Mouse (Mus musculus) MEL (cell line): ENCODE data around the gene Galnt2. TPM values are rescaled to one million over a fixed set of nuclear protein-coding genes. Genes with fewer than 3 reads are reported as not detected.

Experiments used
- DNase-seq: peaks from one replicate; pipeline ENCODE4 v3.0.0; 2011; ENCODE audit warnings: low read depth, low spot score
- H3K27ac ChIP-seq: 2 replicates; pipeline ENCODE4 v1.5.1; 2012; ENCODE audit warnings: low read depth, mild to moderate bottlenecking, control low read depth, low read length, moderate library complexity; ENCODE audit not compliant: control insufficient read depth
- H3K27me3 ChIP-seq, 2 experiments: fragments of 150-350 bp in 1 of 2; sonication (generic) in 1 of 2; 2 replicates each; pipeline ENCODE4 v1.6.1; 2012; ENCODE audit warnings: low read length in 2 of 2, mild to moderate bottlenecking in 2 of 2, improper control_type of control experiment in 1 of 2, moderate library complexity in 1 of 2; ENCODE audit not compliant: insufficient read depth in 2 of 2, control insufficient read depth in 1 of 2
- H3K36me3 ChIP-seq, 2 experiments: 2 replicates each; pipeline ENCODE4 v1.6.1; 2012 to 2014; ENCODE audit warnings: low read length in 2 of 2, improper control_type of control experiment in 1 of 2, inconsistent platforms in 1 of 2, mild to moderate bottlenecking in 1 of 2; ENCODE audit not compliant: insufficient read depth in 2 of 2, control insufficient read depth in 1 of 2
- H3K4me1 ChIP-seq, 2 experiments: fragments of 150-350 bp in 1 of 2; sonication (generic) in 1 of 2; 2 replicates each; pipeline ENCODE4 v1.6.1; 2012; ENCODE audit warnings: low read length in 2 of 2, improper control_type of control experiment in 1 of 2, mild to moderate bottlenecking in 1 of 2; ENCODE audit not compliant: insufficient read depth in 2 of 2, control insufficient read depth in 1 of 2
- H3K4me3 ChIP-seq, 2 experiments: fragments of 150-350 bp in 1 of 2; sonication (generic) in 1 of 2; 2 replicates each; pipeline ENCODE4 v1.5.1; 2012; ENCODE audit warnings: low read depth in 2 of 2, low read length in 2 of 2, mild to moderate bottlenecking in 2 of 2, moderate library complexity in 2 of 2, control low read depth in 1 of 2, improper control_type of control experiment in 1 of 2; ENCODE audit not compliant: control insufficient read depth in 1 of 2, insufficient read depth in 1 of 2
- H3K79me2 ChIP-seq: 2 replicates; pipeline ENCODE4 v1.6.1; 2012; ENCODE audit warnings: mild to moderate bottlenecking, low read length, moderate library complexity; ENCODE audit not compliant: control insufficient read depth, poor library complexity, insufficient read depth
- H3K9ac ChIP-seq: 2 replicates; pipeline ENCODE4 v1.6.1; 2012; ENCODE audit warnings: low read depth, mild to moderate bottlenecking, control low read depth, low read length, moderate library complexity; ENCODE audit not compliant: control insufficient read depth, poor library complexity, severe bottlenecking
- H3K9me3 ChIP-seq: fragments of 150-350 bp; sonication (generic); replicated peaks from 2 replicates; pipeline ENCODE4 v1.6.1; 2012; ENCODE audit warnings: mild to moderate bottlenecking, low read length, improper control_type of control experiment, moderate library complexity; ENCODE audit not compliant: insufficient read depth
- CHD2 ChIP-seq: IDR thresholded peaks from 2 replicates; pipeline ENCODE4 v1.6.1; 2011; ENCODE audit warnings: low read length, improper control_type of control experiment
- CTCF ChIP-seq, 3 experiments: IDR thresholded peaks in 2 of 3; conservative IDR thresholded peaks in 1 of 3; 2 replicates each; pipeline ENCODE4 v1.5.1; 2011 to 2012; ENCODE audit warnings: low read length in 3 of 3, low read depth in 2 of 3, mild to moderate bottlenecking in 2 of 3, improper control_type of control experiment in 1 of 3, inconsistent platforms in 1 of 3, mixed read lengths in 1 of 3, moderate library complexity in 1 of 3; ENCODE audit not compliant: control insufficient read depth in 1 of 3, insufficient read depth in 1 of 3, poor library complexity in 1 of 3, severe bottlenecking in 1 of 3
- E2F4 ChIP-seq: IDR thresholded peaks from 2 replicates; pipeline ENCODE4 v1.6.1; 2011; ENCODE audit warnings: low read depth, low read length, improper control_type of control experiment, borderline replicate concordance
- ELF1 ChIP-seq: IDR thresholded peaks from 2 replicates; pipeline ENCODE4 v1.6.1; 2014; ENCODE audit warnings: low read depth, mild to moderate bottlenecking, inconsistent platforms, low read length, improper control_type of control experiment, moderate library complexity
- ETS1 ChIP-seq: IDR thresholded peaks from 2 replicates; pipeline ENCODE4 v1.6.1; 2012; ENCODE audit warnings: low read depth, mild to moderate bottlenecking, inconsistent platforms, low read length, improper control_type of control experiment, moderate library complexity
- GABPA ChIP-seq: IDR thresholded peaks from 2 replicates; pipeline ENCODE4 v1.6.1; 2012; ENCODE audit warnings: low read depth, mild to moderate bottlenecking, inconsistent platforms, low read length, improper control_type of control experiment, moderate library complexity
- GATA1 ChIP-seq: IDR thresholded peaks from 2 replicates; pipeline ENCODE4 v1.6.1; 2011; ENCODE audit warnings: low read depth, low read length, improper control_type of control experiment
- HCFC1 ChIP-seq: IDR thresholded peaks from 2 replicates; pipeline ENCODE4 v1.6.1; 2012; ENCODE audit warnings: low read depth, mild to moderate bottlenecking, inconsistent platforms, low read length, improper control_type of control experiment, moderate library complexity
- JUND ChIP-seq: IDR thresholded peaks from 2 replicates; pipeline ENCODE4 v1.6.1; 2011; ENCODE audit warnings: low read depth, mild to moderate bottlenecking, improper control_type of control experiment, low read length
- MAFK ChIP-seq: IDR thresholded peaks from 2 replicates; pipeline ENCODE4 v1.6.1; 2011; ENCODE audit warnings: low read depth, mild to moderate bottlenecking, low read length, improper control_type of control experiment, borderline replicate concordance
- MAX ChIP-seq: IDR thresholded peaks from 2 replicates; pipeline ENCODE4 v1.6.1; 2011; ENCODE audit warnings: low read length, improper control_type of control experiment
- MEF2A ChIP-seq: IDR thresholded peaks from 2 replicates; pipeline ENCODE4 v1.6.1; 2014; ENCODE audit warnings: low read depth, mild to moderate bottlenecking, inconsistent platforms, low read length, improper control_type of control experiment; ENCODE audit not compliant: poor library complexity, insufficient replicate concordance, severe bottlenecking; ENCODE audit errors: extremely low read depth
- MXI1 ChIP-seq: IDR thresholded peaks from 2 replicates; pipeline ENCODE4 v1.6.1; 2011; ENCODE audit warnings: mild to moderate bottlenecking, low read depth, low read length, improper control_type of control experiment
- MYB ChIP-seq: IDR thresholded peaks from 2 replicates; pipeline ENCODE4 v1.6.1; 2011; ENCODE audit warnings: mild to moderate bottlenecking, low read depth, low read length, improper control_type of control experiment
- MYC ChIP-seq: IDR thresholded peaks from 2 replicates; pipeline ENCODE4 v1.6.1; 2011; ENCODE audit warnings: low read depth, mild to moderate bottlenecking, low read length, improper control_type of control experiment, moderate library complexity
- NELFE ChIP-seq: IDR thresholded peaks from 2 replicates; pipeline ENCODE4 v1.6.1; 2011; ENCODE audit warnings: low read depth, low read length, improper control_type of control experiment
- POLR2AphosphoS2 ChIP-seq: IDR thresholded peaks from 2 replicates; pipeline ENCODE4 v1.6.1; 2011; ENCODE audit warnings: low read length, improper control_type of control experiment
- RCOR1 ChIP-seq: IDR thresholded peaks from 2 replicates; pipeline ENCODE4 v1.6.1; 2012; ENCODE audit warnings: low read depth, mild to moderate bottlenecking, inconsistent platforms, low read length, improper control_type of control experiment
- SMC3 ChIP-seq: IDR thresholded peaks from 2 replicates; pipeline ENCODE4 v1.6.1; 2011; ENCODE audit warnings: low read depth, low read length, improper control_type of control experiment
- USF2 ChIP-seq, 2 experiments: IDR thresholded peaks; 2 replicates each; pipeline ENCODE4 v1.6.1; 2011 to 2012; ENCODE audit warnings: improper control_type of control experiment in 2 of 2, low read length in 2 of 2, borderline replicate concordance in 1 of 2, inconsistent platforms in 1 of 2, low read depth in 1 of 2, mild to moderate bottlenecking in 1 of 2; ENCODE audit not compliant: insufficient read depth in 1 of 2
- ZC3H11A ChIP-seq: IDR thresholded peaks from 2 replicates; pipeline ENCODE4 v1.6.1; 2012; ENCODE audit warnings: low read depth, mild to moderate bottlenecking, inconsistent platforms, low read length, improper control_type of control experiment
- ZMIZ1 ChIP-seq: IDR thresholded peaks from 2 replicates; pipeline ENCODE4 v1.6.1; 2012; ENCODE audit warnings: low read depth, mild to moderate bottlenecking, inconsistent platforms, low read length, improper control_type of control experiment, moderate library complexity
- ZNF384 ChIP-seq: IDR thresholded peaks from 2 replicates; pipeline ENCODE4 v1.6.1; 2012; ENCODE audit warnings: low read depth, mild to moderate bottlenecking, inconsistent platforms, low read length, improper control_type of control experiment
- polyA plus RNA-seq, 2 experiments: library from polyadenylated mRNA; stranded (reverse) in 1 of 2; unstranded in 1 of 2; fragments of >175 nt in 1 of 2; fragments of >200 nt in 1 of 2; gene quantifications; 2 replicates each; pipeline versions ENCODE4 v1.2.1 to v1.2.4; 2012; ENCODE audit warnings: low replicate concordance in 2 of 2, low read depth in 1 of 2; ENCODE audit not compliant: insufficient read length in 2 of 2, insufficient read depth in 1 of 2, missing spikeins in 1 of 2
- total RNA-seq: library from RNA; depleted of rRNA; stranded (reverse); fragments of 300-350 nt; gene quantifications from 2 replicates; pipeline ENCODE4 v1.2.3, GENCODE M21; 2012

Galnt2 gene
- total and polyA plus RNA-seq, 3 experiments = 12.0 to 14.5 TPM; not detected in 1

DNA sequence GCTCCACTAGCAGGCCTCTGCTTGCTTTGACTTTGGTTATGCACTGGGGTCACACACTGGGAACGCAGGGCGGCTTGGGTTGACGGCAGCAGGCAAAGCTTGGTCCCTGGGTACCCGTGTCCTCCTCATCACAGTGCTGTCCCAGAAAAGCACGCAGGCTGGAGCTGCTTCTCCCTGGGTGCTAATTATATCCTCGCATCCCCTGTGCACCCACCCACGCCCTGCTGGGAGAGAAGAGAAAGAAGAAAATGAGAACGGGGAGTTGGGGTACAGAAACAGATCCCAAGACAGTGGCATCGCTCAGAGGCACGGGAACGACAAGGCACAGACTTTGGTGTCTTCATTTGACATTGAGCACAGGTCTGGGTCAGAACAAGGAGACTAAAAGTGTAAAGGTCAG, 158.3 kb downstream of the Galnt2 start:
- Histone ChIP-seq H3K36me3 (no peaks in the 10 kb centered on the region), H3K4me1 (no peaks in the 10 kb centered on the region), H3K4me3 (no peak overlapping the region), H3K27me3 (no peaks in the 10 kb centered on the region), H3K9me3 (no peaks in the 10 kb centered on the region), H3K79me2 (no peaks in the 10 kb centered on the region), H3K27ac (no peak overlapping the region), H3K9ac (no peak overlapping the region)
- TF ChIP-seq MAX (no peak), ZC3H11A (no peak), GATA1 (no peak), NELFE (no peak), ELF1 (no peak), GABPA (no peak), POLR2AphosphoS2 (no peak), ETS1 (no peak), MYC (no peak), ZNF384 (no peak), MEF2A (no peak), E2F4 (no peak), USF2 (IDR thresholded peaks at IDR 0.05; ENCODE audit: borderline replicate concordance in 1 of 2, insufficient read depth in 1 of 2, low read depth in 1 of 2, low read length in 2 of 2) (no peak), JUND (no peak), MYB (no peak), CTCF (IDR thresholded peaks at IDR 0.05 in 2 of 3, conservative IDR thresholded peaks at IDR 0.05 in 1 of 3; ENCODE audit: control insufficient read depth in 1 of 3, insufficient read depth in 1 of 3, low read depth in 2 of 3, low read length in 3 of 3, poor library complexity in 1 of 3, severe bottlenecking in 1 of 3) (no peak), MXI1 (no peak), SMC3 (no peak), HCFC1 (no peak)
- DNase-seq = no peak

DNA sequence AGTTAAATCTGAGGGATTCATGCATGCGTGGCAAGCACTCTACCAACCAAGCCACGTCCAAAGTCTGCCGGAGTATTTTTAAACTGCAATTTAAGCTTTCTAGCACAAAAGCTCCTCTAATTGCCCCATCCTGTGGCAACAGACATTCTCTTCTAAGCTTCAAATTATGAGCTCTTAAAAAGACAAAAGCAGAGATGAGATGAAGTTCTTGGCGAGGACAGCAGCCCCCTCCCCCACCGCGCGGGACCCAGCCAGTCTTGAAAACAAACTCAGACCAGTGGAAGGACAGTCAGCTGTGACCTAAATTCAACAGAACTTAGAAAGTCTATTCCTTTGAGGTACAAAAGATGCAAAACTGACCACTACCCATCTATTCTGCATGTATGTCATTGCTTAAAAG, 160.0 kb downstream of the Galnt2 start:
- Histone ChIP-seq H3K27me3 (no peaks in the 10 kb centered on the region), H3K4me3 (no peak overlapping the region), H3K4me1 (no peaks in the 10 kb centered on the region), H3K36me3 (no peaks in the 10 kb centered on the region), H3K9ac (no peak overlapping the region), H3K9me3 (no peaks in the 10 kb centered on the region), H3K27ac (no peak overlapping the region)
- no peak for DNase-seq
- TF ChIP-seq GATA1 = no peak
- no peak for TF ChIP-seq ZMIZ1
- no peak for TF ChIP-seq MAFK
- TF ChIP-seq MXI1 = no peak
- no peak for TF ChIP-seq RCOR1
- TF ChIP-seq CHD2 = no peak
- TF ChIP-seq, all 39 proteins: peak for 0
- H3K79me2 ChIP-seq = no peaks in the 10 kb centered on the region
